10 mouse cellular contexts compared by ENCODE assay signal in genomic region chr5:71976571-71977061, GRCm38 (mm10).
DNase-seq lines count a peak whose midpoint lies in the region; ATAC-seq and TF ChIP-seq lines count a peak whose summit lies in the region.
"Had no signal": no experiment of that assay in that cellular context is flagged by ENCODE, and none has a peak within 500 bp of the region (broad histone marks: within the 10 kb centered on the region; RNA-seq: fewer than 3 reads in every experiment).

No protein-coding gene starts in this region.

- H3K4me3 ChIP-seq in embryonic facial prominence, embryonic 14.5 days (ENCODE audit: low read depth, low read length), result no peak overlapping the region
- H3K4me3 ChIP-seq in embryonic facial prominence, embryonic 10.5 days, result no peak overlapping the region
- no peak overlapping the region for H3K4me3 ChIP-seq in forebrain, postnatal 0 days (ENCODE audit: low read depth, low read length)
- H3K4me3 ChIP-seq in neural tube, embryonic 15.5 days (replicated peaks), result no peak overlapping the region
- H3K4me3 ChIP-seq: gastrocnemius, adult 2 months had no signal

- peak; percentile 77 for ATAC-seq in embryonic facial prominence, embryonic 14.5 days (ENCODE audit: low read depth)
- ATAC-seq in forebrain, postnatal 0 days, result peak; percentile 98
- peak; percentile 92 for ATAC-seq in neural tube, embryonic 15.5 days (ENCODE audit: low FRiP score)

- H3K9ac ChIP-seq in embryonic facial prominence, embryonic 14.5 days (ENCODE audit: low read depth, low read length), result no peak overlapping the region
- H3K9ac ChIP-seq in forebrain, postnatal 0 days, result no peak overlapping the region; the same call in 1 of the 2 replicates
- no peak overlapping the region for H3K9ac ChIP-seq in neural tube, embryonic 15.5 days (replicated peaks)

- no peaks in the 10 kb centered on the region for H3K36me3 ChIP-seq in embryonic facial prominence, embryonic 14.5 days (ENCODE audit: control insufficient read depth, insufficient read depth, low read length)
- H3K36me3 ChIP-seq in embryonic facial prominence, embryonic 10.5 days (replicated peaks), result no peaks in the 10 kb centered on the region
- no peaks in the 10 kb centered on the region for H3K36me3 ChIP-seq in forebrain, postnatal 0 days (ENCODE audit: insufficient read depth)
- no peaks in the 10 kb centered on the region for H3K36me3 ChIP-seq in neural tube, embryonic 15.5 days

- intact Hi-C loops in heart, postnatal 14 days (cut with DNase I), result no loop called here

- H3K27me3 ChIP-seq in embryonic facial prominence, embryonic 14.5 days (replicated peaks; ENCODE audit: control insufficient read depth, insufficient read depth, low read length), result no peaks in the 10 kb centered on the region
- no peaks in the 10 kb centered on the region for H3K27me3 ChIP-seq in embryonic facial prominence, embryonic 10.5 days (replicated peaks; ENCODE audit: low read depth, poor library complexity, severe bottlenecking)
- no peaks in the 10 kb centered on the region for H3K27me3 ChIP-seq in forebrain, postnatal 0 days (ENCODE audit: insufficient read depth, low read length)
- H3K27me3 ChIP-seq in neural tube, embryonic 15.5 days (replicated peaks), result no peaks in the 10 kb centered on the region

- no peaks in the 10 kb centered on the region for H3K4me1 ChIP-seq in embryonic facial prominence, embryonic 14.5 days (ENCODE audit: control insufficient read depth, insufficient read depth, low read length)
- no peaks in the 10 kb centered on the region for H3K4me1 ChIP-seq in embryonic facial prominence, embryonic 10.5 days
- peaks cover 11% of the 10 kb centered on the region; the same call in 1 of the 2 replicates for H3K4me1 ChIP-seq in forebrain, postnatal 0 days (ENCODE audit: insufficient read depth)
- peaks cover 10% of the 10 kb centered on the region for H3K4me1 ChIP-seq in neural tube, embryonic 15.5 days

- peak; percentile 42 for TF ChIP-seq CTCF in forebrain, postnatal 0 days (IDR thresholded peaks at IDR 0.05; ENCODE audit: low read depth)

- H3K27ac ChIP-seq in embryonic facial prominence, embryonic 14.5 days (replicated peaks; ENCODE audit: low read depth, low read length), result no peak overlapping the region
- H3K27ac ChIP-seq in embryonic facial prominence, embryonic 10.5 days (replicated peaks), result no peak overlapping the region
- H3K27ac ChIP-seq in forebrain, postnatal 0 days (ENCODE audit: low read depth, low read length), result peak overlapping the region; percentile 82
- H3K27ac ChIP-seq in neural tube, embryonic 15.5 days (replicated peaks), result peak overlapping the region; percentile 77
- H3K27ac ChIP-seq: gastrocnemius, adult 2 months had no signal

- peak; percentile 69 for DNase-seq in embryonic facial prominence, embryonic 14.5 days (ENCODE audit: low spot score)
- no peak for DNase-seq in embryonic facial prominence, embryonic 10.5 days (ENCODE audit: low spot score)
- DNase-seq in forebrain, postnatal 0 days, result peak; percentile 93
- peak; percentile 62 to 68 for DNase-seq in layer of hippocampus, postnatal 36 days
- DNase-seq in heart, postnatal 14 days, result no peak
- DNase-seq in MN1 (ENCODE audit: low spot score), result no peak
- no peak for DNase-seq in lung, postnatal 36 days
- DNase-seq: adrenal gland, postnatal 14 days; gastrocnemius, adult 2 months had no signal

- no peaks in the 10 kb centered on the region for H3K9me3 ChIP-seq in embryonic facial prominence, embryonic 14.5 days (ENCODE audit: control insufficient read depth, low read length)
- H3K9me3 ChIP-seq in embryonic facial prominence, embryonic 10.5 days, result no peaks in the 10 kb centered on the region
- H3K9me3 ChIP-seq in forebrain, postnatal 0 days (ENCODE audit: low read length), result no peaks in the 10 kb centered on the region
- no peaks in the 10 kb centered on the region for H3K9me3 ChIP-seq in neural tube, embryonic 15.5 days (replicated peaks)

- no peak overlapping the region for H3K4me2 ChIP-seq in embryonic facial prominence, embryonic 14.5 days (ENCODE audit: low read depth, low read length)
- H3K4me2 ChIP-seq in forebrain, postnatal 0 days (ENCODE audit: low read depth), result peak overlapping the region; percentile 19; the same call in 1 of the 2 replicates
- H3K4me2 ChIP-seq in neural tube, embryonic 15.5 days, result no peak overlapping the region

- WGBS in embryonic facial prominence, embryonic 14.5 days, result 59% methylated on average over 5 of the region's 5 CpGs
- WGBS in embryonic facial prominence, embryonic 10.5 days, result 69% methylated on average over 5 of the region's 5 CpGs
- 10% methylated on average over 5 of the region's 5 CpGs for WGBS in forebrain, postnatal 0 days
- WGBS in neural tube, embryonic 15.5 days, result 12% methylated on average over 5 of the region's 5 CpGs

Comparison
In these comparisons a context has a peak if more than half of its experiments do, and no peak if none do; other contexts are left out.
1. DNase-seq: peak in embryonic facial prominence, embryonic 14.5 days (single experiment), forebrain, postnatal 0 days (single experiment) and layer of hippocampus, postnatal 36 days (2 of 2); none in embryonic facial prominence, embryonic 10.5 days (single experiment), heart, postnatal 14 days (0 of 2), MN1 (single experiment) and lung, postnatal 36 days (single experiment).
2. H3K27ac ChIP-seq: peak in forebrain, postnatal 0 days (single experiment) and neural tube, embryonic 15.5 days (single experiment); none in embryonic facial prominence, embryonic 14.5 days (single experiment) and embryonic facial prominence, embryonic 10.5 days (single experiment).
3. Peak in every context shown above with its lines, with median percentiles within 50 percentile points of each other: ATAC-seq.